Mouse (Mus musculus) heart, embryonic 15.5 days (tissue): ENCODE measurements around the gene Lrrd1. TPM values are rescaled to one million over a fixed set of nuclear protein-coding genes. Genes with fewer than 3 reads are reported as not detected.
"Not testable (repeated sequence)": the region's sequence is repeated elsewhere in the genome, so short reads cannot be mapped to it uniquely, and the experiment has no call there.

ENCODE experiments used
- ATAC-seq: fragments of 200-750 bp; cut with Nextera tagmentation; replicated peaks from 2 replicates; pipeline ENCODE4 v1.8.0; 2017; ENCODE audit warnings: low read depth, moderate TSS enrichment; ENCODE audit not compliant: insufficient number of reproducible peaks, insufficient read depth, low FRiP score
- H3K27ac ChIP-seq: fragments of 300-500 bp; sonication (generic); 2 replicates; pipeline ENCODE4 v1.5.1; 2015; ENCODE audit warnings: mild to moderate bottlenecking, inconsistent platforms
- H3K27me3 ChIP-seq: fragments of 300-500 bp; sonication (generic); 2 replicates; pipeline ENCODE4 v1.6.1; 2015; ENCODE audit warnings: inconsistent platforms
- H3K36me3 ChIP-seq: fragments of 300-500 bp; sonication (generic); 2 replicates; pipeline ENCODE4 v1.6.1; 2015; ENCODE audit warnings: mild to moderate bottlenecking, inconsistent platforms
- H3K4me1 ChIP-seq: fragments of 300-500 bp; sonication (generic); replicated peaks from 2 replicates; pipeline ENCODE4 v1.6.1; 2015; ENCODE audit warnings: inconsistent platforms
- H3K4me2 ChIP-seq: fragments of 300-500 bp; sonication (generic); 2 replicates; pipeline ENCODE4 v1.6.1; 2015; ENCODE audit warnings: inconsistent platforms, mild to moderate bottlenecking, moderate library complexity
- H3K4me3 ChIP-seq: fragments of 300-500 bp; sonication (generic); 2 replicates; pipeline ENCODE4 v1.5.1; 2015; ENCODE audit warnings: mild to moderate bottlenecking, inconsistent platforms
- H3K9ac ChIP-seq: fragments of 300-500 bp; sonication (generic); 2 replicates; pipeline ENCODE4 v1.6.1; 2015; ENCODE audit warnings: mild to moderate bottlenecking, inconsistent platforms
- H3K9me3 ChIP-seq: fragments of 300-500 bp; sonication (generic); replicated peaks from 2 replicates; pipeline ENCODE4 v1.6.1; 2016; ENCODE audit warnings: inconsistent platforms
- WGBS: fragments of 180-500 bp; shearing (Covaris S2); methylation state at CpG from one replicate; pipeline ENCODE4 v1.1.7; 2015; ENCODE audit warnings: mixed read lengths; 5-methylcytosine and 5-hydroxymethylcytosine counted together
- polyA plus RNA-seq: library from polyadenylated mRNA; unstranded; fragments of >200 nt; fragmentation: Nextera tagmentation; extraction: Ambion mirVana; gene quantifications from 2 replicates; pipeline ENCODE4 v1.2.1, GENCODE M21; 2015

Gene Lrrd1
- polyA plus RNA-seq = 0.14 and 0.21 TPM in 2 replicates

DNA sequence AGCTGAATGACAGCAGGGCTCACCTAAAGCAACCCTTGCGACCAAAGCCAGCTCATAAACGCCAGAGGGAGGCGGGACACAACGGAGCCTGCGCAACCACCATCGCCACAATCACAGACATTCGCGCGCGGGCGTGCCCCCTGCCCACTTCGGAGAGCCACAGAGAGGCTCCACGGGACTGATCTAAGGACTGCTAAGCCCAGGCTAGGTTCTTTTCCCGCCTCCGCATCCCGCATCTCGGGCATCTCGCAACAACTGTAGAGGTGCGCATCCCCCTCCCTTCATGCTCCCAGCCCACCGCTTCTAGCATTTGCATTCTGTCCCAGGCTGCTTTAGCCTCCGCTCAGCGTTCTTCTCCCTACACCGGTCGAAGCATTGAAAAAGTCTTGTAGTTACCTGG, at the start of gene Lrrd1:
Gene Lrrd1, plus strand, starts transcription at position 148 of the 400 bp plus-strand sequence.
- Histone ChIP-seq H3K9me3 (no peaks in the 10 kb centered on the region), H3K27me3 (no peaks in the 10 kb centered on the region), H3K27ac (no peak within 1 kb of the TSS), H3K4me1 (peaks cover 3% of the 10 kb centered on the region; the same call in 1 of the 2 replicates), H3K4me2 (peak within 1 kb of the TSS; percentile 65), H3K4me3 (peak within 1 kb of the TSS; percentile 44), H3K9ac (peak within 1 kb of the TSS; percentile 8; the same call in 1 of the 2 replicates), H3K36me3 (peaks cover 4% of the 10 kb centered on the region; the same call in 1 of the 2 replicates)
- 0 out of 2 replicates have a peak, but pooled peaks have one; percentile 10 for ATAC-seq
- 12% methylated on average over 24 of the region's 24 CpGs for WGBS

DNA sequence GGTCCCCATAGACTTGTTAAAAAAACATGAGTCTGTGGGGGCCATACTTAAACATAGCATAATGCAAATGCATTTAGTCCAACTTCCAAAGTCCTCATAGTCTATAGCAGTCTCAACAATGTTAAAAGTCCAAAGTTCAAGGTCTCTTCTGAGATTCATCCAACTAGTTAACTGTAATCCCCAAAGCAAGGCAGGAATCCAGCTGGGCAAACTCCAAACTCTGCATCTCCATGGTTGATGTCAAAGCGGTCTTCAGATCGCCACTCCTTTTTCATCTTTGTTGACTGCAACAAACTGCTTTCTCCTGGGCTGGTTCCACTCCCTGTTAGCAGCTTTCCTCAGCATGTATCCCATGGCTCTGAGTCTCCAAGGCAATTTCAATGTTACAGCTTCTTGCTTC, 47.9 kb upstream of the Lrrd1 start:
- not testable (repeated sequence) for H3K9ac ChIP-seq, H3K27ac ChIP-seq, H3K9me3 ChIP-seq, H3K4me1 ChIP-seq, ATAC-seq, H3K36me3 ChIP-seq, H3K27me3 ChIP-seq, H3K4me3 ChIP-seq, H3K4me2 ChIP-seq
- WGBS = 91% methylated on average over 2 of the region's 2 CpGs

DNA sequence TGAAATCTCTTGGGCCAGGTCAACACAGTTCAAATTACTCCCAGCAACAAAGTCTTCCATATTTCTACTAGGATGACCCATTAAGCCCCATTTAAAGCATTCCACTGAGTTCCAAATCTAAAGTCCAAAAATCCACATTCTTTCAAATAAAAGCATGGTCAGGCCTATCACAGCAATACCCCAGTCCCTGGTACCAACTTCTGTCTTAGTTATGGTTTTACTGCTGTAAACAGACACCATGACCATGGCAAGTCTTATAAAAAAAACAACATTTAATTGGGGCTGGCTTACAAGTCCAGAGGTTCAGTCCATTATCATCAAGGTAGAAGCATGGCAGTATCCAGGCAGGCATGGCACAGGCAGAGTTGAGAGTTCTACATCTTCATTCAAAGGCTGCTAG, 46.3 kb upstream of the Lrrd1 start:
- not testable (repeated sequence) for H3K4me1 ChIP-seq, ATAC-seq, H3K9ac ChIP-seq, H3K27me3 ChIP-seq, H3K4me3 ChIP-seq, H3K9me3 ChIP-seq, H3K27ac ChIP-seq, H3K4me2 ChIP-seq, H3K36me3 ChIP-seq

DNA sequence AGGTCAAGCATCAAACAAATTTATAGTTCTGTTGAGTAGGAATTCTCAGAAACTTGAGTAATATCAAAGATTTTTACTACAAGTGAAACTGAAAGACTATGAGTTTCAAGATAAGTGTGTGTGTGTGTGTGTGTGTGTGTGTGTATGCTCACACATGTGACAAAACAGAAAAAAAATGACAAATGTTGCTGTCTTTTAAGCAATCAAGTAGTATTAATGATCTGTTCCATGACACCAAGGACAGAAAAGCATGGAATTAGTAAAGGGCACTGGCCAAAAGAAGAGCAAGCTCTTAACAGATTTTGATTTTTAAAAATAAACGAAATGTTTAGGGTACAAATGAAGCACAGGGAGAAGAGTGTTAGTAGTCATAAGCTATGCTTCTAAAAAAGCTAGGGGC, 44.9 kb upstream of the Lrrd1 start:
- WGBS = 85% methylated on average over 1 of the region's 1 CpGs
- no peak overlapping the region for H3K27ac ChIP-seq
- H3K4me2 ChIP-seq = no peak overlapping the region
- no peaks in the 10 kb centered on the region for H3K9me3 ChIP-seq
- no peak overlapping the region for H3K9ac ChIP-seq
- no peaks in the 10 kb centered on the region for H3K36me3 ChIP-seq
- H3K4me1 ChIP-seq = peaks cover 8% of the 10 kb centered on the region
- no peak overlapping the region for H3K4me3 ChIP-seq
- no peaks in the 10 kb centered on the region for H3K27me3 ChIP-seq
- ATAC-seq = no peak

DNA sequence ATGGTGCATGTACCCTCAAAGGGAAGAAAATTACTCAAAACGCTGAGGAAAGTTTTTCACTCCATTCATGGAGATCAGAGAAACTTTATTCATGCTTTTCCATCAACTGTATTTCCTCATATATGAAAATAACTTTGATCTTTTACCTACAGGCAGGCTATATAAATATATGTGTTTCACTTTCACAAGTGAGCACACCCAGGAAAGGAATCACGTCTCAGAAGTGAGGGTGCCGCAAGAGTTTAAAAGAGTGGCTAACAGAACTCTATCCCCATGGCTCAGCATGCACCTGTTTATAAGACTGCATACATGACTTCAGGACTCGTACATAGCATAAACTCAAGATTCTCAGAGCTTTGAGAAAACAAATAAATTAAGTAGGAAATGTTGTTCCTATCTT, 44.1 kb upstream of the Lrrd1 start:
- Histone ChIP-seq H3K27ac (no peak overlapping the region), H3K4me1 (peaks cover 8% of the 10 kb centered on the region), H3K4me2 (0 out of 2 replicates have a peak overlapping the region, but pooled peaks have one; percentile 18), H3K9ac (no peak overlapping the region), H3K36me3 (no peaks in the 10 kb centered on the region), H3K27me3 (no peaks in the 10 kb centered on the region), H3K9me3 (no peaks in the 10 kb centered on the region), H3K4me3 (no peak overlapping the region)
- no peak for ATAC-seq
- 74% methylated on average over 4 of the region's 4 CpGs for WGBS

DNA sequence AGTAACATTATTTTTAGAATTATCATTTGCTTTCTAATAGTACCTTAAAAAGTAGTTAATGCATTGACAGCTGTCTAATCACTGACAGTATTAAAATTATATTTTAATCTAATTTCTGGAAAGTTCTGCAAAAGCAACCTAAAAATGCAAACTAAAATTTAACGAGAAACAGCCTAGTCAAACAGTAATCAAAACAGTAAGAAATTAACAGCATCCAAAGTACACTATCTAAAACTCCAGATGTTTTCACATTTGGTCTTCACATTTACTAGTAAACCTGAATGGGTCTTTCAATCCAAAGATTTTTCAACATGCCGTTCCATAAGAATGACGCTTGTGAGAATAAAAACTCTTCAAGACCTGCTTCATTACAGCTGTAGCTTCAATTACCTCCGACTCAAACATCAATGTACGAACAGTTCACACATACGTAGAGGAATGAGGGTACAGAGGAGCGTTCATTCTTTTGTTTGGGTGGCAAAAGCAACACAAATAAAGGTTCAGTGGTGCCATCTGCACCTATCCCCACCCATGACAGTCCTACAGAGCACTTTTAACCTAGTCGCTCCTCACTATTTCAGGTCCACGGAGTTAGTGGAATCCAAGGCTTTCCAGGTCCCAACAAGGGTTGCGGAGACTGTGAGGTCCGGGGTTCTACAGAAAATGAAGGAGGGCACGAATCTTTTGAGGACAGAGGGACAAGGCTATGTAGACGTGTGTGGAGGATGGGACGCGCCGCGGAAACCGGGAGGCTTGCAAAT, 43.1 kb upstream of the Lrrd1 start:
- peaks cover 8% of the 10 kb centered on the region for H3K4me1 ChIP-seq
- H3K9ac ChIP-seq = peak overlapping the region; percentile 84
- H3K9me3 ChIP-seq = no peaks in the 10 kb centered on the region
- ATAC-seq = 0 out of 2 replicates have a peak, but pooled peaks have one; percentile 2
- no peaks in the 10 kb centered on the region for H3K27me3 ChIP-seq
- H3K36me3 ChIP-seq = no peaks in the 10 kb centered on the region
- H3K27ac ChIP-seq = peak overlapping the region; percentile 90
- peak overlapping the region; percentile 75 for H3K4me2 ChIP-seq
- WGBS = 5% methylated on average over 18 of the region's 18 CpGs
- peak overlapping the region; percentile 97 for H3K4me3 ChIP-seq

DNA sequence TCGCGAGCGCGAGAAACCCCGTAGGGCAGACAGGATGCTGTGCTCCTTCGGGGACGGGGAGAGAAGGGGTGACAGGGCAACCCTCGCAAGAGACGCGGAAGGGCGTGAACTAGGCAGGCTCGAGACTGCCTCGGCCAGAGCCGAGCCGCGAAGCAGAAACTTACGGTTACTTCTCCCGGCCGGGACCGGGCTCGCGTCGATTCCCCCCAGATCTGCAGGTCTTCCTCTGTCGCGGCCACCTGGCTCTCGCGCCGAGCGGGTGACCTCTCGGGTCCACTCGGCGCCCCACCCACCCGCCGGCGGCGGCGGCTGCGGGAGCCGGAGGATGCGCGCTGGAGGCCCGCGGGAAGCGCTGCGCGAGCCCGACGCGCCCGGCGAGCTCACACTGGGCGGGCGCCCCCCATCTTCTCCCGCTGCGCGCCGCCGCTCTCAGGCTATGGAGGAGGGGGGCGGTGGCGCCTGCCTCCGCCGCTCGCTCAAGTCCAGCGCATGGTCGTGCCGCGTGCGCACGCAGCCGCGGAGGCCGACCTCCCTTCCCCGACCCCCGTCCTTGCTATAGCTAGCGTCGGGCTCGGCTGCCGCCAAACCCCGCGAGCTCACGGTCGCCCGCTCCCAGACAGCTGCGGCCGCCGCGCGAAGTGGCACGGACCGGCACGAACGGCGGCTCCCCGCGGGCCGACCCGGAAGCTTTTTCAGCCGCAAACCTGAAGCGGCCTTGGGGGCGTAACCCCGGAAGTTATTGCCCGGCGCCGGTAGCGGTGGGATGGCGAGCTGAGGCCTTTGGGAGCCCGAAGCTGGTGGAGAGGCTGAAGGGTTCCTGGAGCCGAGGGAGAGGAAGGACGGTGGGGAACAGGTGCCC, 42.3 kb upstream of the Lrrd1 start, which contains the start of the genes Ankib1 and Krit1:
Gene Ankib1, minus strand, starts transcription at position 493 of the 859 bp plus-strand sequence.
Gene Krit1, plus strand, starts transcription at position 752 of the 859 bp plus-strand sequence.
- Histone ChIP-seq H3K27ac (peak within 1 kb of the TSS; percentile 90), H3K36me3 (peaks cover 3% of the 10 kb centered on the region), H3K27me3 (no peaks in the 10 kb centered on the region), H3K4me1 (peaks cover 8% of the 10 kb centered on the region), H3K9me3 (no peaks in the 10 kb centered on the region), H3K4me3 (peak within 1 kb of the TSS; percentile 97), H3K9ac (peak within 1 kb of the TSS; percentile 84), H3K4me2 (peak within 1 kb of the TSS; percentile 75)
- ATAC-seq = peak; percentile 92
- under 1% methylated on average over 107 of the region's 109 CpGs for WGBS

DNA sequence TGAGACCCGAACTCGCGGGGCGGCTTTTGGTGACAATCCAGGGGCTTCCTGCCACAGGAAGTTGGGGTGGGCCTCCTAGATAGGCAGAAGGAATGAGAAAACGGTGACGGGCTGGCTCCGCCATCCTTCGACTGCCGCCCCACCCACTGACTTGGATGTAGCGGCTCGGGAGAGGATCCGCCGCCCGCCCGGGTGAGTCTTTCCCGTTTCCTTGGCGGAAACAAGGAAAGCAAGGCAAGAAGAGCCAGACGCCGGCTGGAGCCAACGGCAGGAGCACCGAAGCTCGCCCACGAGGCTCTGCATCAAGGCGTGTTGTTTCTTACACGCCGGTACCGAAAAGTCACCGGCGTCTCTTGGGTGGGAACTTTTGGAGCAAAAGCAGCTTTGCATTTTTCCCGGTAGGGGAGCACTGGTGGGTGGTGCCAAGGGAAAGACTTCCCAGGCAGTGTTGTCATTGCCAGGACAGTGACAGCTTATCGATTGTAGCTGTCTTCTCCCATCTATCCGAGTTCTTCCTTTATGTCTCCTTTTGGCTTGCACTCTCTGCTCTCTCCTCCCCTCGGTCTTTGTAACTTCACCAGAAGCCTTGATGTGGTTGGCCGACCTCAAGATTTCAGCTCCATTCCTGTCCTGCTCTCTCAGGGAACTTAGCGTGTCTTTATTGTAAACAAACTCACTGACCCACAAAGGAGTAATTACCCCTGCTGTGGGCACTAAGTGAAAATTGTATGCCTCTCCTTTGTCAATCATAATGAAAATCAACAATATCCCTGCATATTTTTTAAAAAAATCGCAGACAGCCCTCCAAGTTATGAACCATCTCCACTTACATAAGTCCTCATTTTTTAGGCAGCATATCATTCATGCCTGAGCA, 41.4 kb upstream of the Lrrd1 start:
- peaks cover 8% of the 10 kb centered on the region for H3K4me1 ChIP-seq
- WGBS = under 1% methylated on average over 36 of the region's 36 CpGs
- H3K36me3 ChIP-seq = peaks cover 5% of the 10 kb centered on the region
- peak overlapping the region; percentile 90 for H3K27ac ChIP-seq
- peak overlapping the region; percentile 84 for H3K9ac ChIP-seq
- H3K27me3 ChIP-seq = no peaks in the 10 kb centered on the region
- peak; percentile 68 for ATAC-seq
- peak overlapping the region; percentile 75 for H3K4me2 ChIP-seq
- peak overlapping the region; percentile 97 for H3K4me3 ChIP-seq
- H3K9me3 ChIP-seq = no peaks in the 10 kb centered on the region

DNA sequence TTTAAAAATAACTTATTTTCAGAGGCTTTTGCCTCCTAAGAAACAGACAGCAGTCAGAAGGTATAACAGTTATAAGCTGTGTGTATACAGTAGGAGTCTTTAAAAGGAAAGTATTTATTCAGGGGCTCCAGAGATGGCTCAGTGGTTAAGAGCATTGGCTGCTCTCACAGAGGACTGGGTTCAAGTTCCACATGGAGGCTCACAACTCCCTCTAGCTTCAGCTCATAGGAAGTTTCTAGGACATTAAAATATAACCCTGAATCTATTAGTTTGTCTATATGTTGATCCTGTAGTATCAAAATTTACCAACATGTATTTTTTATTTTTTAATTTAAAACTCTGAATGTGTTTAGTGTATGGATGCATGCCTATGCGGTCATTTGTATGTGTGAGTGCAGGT, 36.5 kb upstream of the Lrrd1 start:
- H3K36me3 ChIP-seq = peaks cover 21% of the 10 kb centered on the region
- H3K4me1 ChIP-seq = peaks cover 3% of the 10 kb centered on the region
- H3K9ac ChIP-seq = no peak overlapping the region
- H3K9me3 ChIP-seq = no peaks in the 10 kb centered on the region
- no peak overlapping the region for H3K4me3 ChIP-seq
- no peaks in the 10 kb centered on the region for H3K27me3 ChIP-seq
- 97% methylated on average over 1 of the region's 1 CpGs for WGBS
- ATAC-seq = no peak
- no peak overlapping the region for H3K27ac ChIP-seq
- no peak overlapping the region for H3K4me2 ChIP-seq

DNA sequence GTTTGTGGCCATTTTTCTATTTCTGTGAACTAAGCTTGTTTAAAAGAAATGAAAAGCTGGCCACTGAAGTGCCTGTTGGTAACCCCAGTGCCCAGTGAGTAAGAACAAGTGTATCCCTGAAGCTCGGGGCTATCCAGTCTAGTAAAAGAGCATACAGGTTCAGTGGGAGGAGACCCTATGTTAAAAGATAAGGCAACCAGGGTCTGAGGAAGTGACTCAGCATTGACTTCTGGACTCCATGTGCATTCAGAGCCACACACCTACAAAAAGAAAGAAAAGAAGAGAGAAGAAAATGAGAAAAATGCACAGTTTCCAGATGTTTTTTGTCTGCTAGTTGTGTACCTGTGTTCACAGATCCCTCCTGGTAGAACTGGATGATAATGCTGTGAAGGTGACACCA, 10.9 kb upstream of the Lrrd1 start:
- Histone ChIP-seq H3K4me3 (no peak overlapping the region), H3K4me1 (no peaks in the 10 kb centered on the region), H3K27me3 (no peaks in the 10 kb centered on the region), H3K27ac (no peak overlapping the region), H3K9me3 (no peaks in the 10 kb centered on the region), H3K9ac (no peak overlapping the region), H3K36me3 (peaks cover 37% of the 10 kb centered on the region), H3K4me2 (no peak overlapping the region)
- no peak for ATAC-seq
- WGBS = 64% methylated on average over 1 of the region's 1 CpGs
